Mouse (Mus musculus) spleen, adult 12 weeks (tissue): ENCODE results near the gene Klhl10.

ENCODE experiments used
- DNase-seq: peaks from one replicate; pipeline ENCODE4 v3.0.0; 2022; ENCODE audit warnings: low spot score

The Klhl10 gene

DNA sequence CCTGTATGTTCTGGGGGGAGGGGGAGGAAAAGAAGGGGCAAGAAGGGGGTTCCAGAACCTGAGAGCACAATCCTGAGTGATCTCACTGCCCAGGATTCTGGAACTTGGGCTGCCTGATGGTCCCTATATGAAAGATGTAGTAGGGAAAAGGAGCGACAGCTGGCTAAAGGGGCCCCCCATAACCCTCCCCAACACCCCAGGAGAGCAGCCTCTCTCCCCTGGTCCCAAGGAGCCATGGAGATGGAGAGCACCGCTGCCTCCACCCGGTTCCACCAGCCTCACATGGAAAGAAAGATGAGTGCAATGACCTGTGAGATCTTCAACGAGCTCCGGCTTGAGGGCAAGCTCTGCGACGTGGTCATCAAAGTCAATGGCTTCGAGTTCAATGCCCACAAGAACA is at the start of gene Klhl10, which contains the start of gene Nt5c3b:
Klhl10 (plus strand) TSS at position 121 of the 400 bp plus-strand sequence.
Nt5c3b (minus strand) TSS at position 12 of the 400 bp plus-strand sequence.
- DNase-seq = no peak

DNA sequence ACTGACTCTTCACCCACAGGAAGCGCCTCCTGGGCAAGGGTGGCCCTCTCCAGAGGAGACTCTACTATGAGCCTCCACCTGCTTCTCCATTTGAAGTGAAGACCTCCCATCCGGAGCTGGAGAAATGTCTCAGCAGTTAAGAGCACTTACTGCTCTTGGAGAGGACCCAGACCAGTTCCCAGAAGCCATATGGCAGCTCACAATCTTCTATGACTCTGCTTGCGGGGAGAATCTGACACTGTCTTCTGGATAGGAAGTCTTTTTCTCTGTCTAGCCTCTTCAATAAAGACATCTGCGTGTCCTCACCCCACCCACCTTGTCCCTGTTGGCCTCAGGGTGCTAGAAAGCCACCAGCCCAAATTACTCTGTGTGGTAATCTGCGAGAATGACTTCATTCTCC is 48.8 kb upstream of the Klhl10 start:
- no peak for DNase-seq

DNA sequence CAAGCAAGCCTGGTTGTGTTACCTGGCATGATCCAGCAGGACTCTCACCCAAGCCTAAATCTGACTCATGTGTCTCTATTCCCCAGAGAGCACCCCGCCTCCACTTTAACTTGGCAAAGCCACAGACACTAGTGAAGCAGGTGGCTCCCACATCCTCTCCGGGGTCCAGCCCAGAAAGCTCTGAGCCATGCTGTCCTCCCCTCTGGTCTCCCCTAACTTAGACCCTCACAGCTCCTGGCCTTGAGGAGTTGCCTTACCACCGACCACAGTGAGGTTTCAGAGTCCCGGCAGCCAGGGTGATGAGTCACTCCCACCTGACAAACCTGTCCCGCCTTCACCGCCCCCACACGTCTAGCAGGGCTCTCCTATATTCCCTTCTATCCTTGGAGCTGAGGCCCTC is 48.0 kb upstream of the Klhl10 start:
- no peak for DNase-seq

DNA sequence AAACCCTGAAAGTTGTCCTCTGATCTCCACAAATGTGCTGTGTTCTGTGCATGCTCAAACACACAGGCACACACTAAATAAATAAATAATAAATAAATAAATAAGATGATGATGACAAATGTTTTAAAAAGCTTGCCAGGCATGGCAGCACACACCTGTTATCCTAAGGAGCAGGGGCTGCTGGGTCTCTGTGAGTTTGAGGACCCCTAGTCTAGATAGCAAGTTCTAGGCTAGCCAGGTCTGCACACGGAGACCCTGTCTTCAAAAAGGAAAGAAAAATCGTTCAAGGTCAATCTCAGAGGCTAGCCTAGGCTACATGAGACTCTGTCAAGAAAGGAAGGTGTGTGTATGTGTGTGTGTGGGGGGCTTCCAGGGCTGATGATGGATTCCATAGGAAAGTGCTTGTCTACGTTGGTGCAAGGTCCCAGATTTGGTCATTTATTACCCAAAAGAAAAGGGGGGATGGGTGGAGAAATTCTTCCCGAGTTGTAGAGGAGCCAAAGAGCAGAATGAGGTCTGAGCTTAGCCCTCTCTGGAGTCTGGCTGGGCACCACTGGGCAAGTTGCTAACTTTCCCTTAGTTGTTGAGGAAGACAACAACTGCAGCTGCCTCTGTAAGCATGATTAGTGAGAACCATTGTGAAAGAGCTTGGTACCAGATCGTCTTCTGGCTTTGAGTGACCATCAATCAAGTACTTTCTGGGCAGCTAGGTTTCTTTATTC is 47.2 kb upstream of the Klhl10 start:
- DNase-seq = no peak

DNA sequence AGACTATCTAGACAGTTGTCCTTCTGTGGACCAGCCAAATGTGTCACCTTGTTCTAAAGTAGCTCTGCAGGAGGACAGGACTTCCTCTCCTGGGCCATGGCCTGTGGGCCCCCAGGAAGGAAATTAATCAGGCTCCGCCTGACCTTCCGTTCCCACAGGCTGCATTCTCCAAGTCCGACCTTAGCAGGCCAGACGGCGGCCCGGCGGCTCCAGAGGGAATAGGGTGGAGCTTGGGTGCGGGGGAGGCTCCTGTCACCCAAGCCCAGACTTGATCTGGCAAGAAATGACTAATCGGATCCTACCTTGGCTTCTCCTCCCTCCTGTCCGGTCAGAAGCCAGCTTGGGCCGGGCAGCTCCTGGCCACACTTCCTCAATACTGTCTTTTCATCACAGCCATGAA is 46.5 kb upstream of the Klhl10 start:
- DNase-seq = no peak

DNA sequence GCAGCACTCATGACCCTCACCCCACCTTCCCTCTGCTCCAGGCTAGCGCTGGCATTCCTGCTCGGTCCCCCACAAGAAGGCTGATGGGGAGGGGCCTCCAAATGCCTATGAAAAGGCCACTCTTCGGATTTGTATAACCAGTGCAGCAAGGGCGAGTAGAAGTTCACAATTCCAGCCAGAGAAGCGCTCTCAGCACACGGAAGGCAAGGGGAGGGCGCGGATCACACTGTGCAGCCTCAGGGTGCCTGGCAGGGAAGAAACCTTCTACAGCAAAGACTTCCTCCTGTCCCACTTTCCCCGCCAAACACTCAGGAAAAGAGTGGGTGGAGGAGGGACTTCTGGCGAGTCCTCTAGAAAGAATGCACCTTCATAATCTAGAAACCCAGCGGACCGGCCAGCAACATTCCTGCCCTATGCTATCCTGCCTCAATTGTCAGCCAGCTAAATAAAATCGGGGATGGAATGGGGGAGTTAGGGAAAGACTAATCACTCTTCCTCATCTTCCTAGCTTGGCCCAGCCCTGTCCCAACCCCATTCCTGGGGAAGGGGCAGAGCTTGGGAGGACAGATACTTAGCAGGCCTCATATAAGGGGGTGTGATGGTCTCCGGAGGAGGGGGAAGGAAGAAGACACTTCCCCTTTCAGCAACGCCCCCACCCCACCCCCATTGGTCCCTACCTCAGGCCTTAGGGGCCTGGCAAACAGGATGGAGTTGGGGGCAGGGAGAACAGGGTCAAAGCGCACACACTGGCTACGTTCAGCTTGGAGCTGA is 45.7 kb upstream of the Klhl10 start:
- DNase-seq = no peak

DNA sequence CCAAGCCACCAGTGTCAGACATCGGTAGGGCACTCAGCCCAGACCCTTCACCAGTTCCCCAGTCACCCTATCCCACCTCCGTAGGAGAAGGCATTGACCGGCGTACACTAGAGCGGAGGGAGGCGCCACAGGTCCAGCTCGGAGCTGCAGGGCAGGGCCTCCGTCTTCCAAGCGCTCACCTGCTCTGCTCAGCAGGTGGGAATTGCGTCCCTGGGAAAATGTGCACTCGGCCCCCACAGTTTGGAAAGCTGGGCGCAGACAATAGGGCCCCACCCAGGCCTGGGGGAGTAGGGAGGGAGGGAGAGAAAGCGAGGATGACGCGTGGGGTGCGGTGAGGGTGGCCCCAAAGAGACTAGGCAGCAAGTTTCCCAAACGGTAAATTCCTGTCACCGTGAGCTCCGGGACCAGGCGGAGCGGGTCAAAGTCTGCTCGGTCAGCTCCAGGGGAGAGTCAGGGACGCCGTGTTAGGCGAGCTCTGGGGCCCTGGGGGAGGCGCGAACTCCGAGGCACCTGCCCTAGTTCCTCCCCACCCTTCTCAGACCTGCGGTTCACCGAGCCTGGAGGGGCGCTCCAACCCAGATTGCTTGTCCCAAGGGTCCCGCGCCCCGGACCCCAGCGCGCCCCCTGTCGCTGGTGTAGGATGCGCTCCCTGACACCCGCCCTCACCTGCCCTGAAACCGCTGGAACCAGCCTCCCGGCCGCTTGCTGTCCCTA is 44.7 kb upstream of the Klhl10 start:
- DNase-seq = no peak

DNA sequence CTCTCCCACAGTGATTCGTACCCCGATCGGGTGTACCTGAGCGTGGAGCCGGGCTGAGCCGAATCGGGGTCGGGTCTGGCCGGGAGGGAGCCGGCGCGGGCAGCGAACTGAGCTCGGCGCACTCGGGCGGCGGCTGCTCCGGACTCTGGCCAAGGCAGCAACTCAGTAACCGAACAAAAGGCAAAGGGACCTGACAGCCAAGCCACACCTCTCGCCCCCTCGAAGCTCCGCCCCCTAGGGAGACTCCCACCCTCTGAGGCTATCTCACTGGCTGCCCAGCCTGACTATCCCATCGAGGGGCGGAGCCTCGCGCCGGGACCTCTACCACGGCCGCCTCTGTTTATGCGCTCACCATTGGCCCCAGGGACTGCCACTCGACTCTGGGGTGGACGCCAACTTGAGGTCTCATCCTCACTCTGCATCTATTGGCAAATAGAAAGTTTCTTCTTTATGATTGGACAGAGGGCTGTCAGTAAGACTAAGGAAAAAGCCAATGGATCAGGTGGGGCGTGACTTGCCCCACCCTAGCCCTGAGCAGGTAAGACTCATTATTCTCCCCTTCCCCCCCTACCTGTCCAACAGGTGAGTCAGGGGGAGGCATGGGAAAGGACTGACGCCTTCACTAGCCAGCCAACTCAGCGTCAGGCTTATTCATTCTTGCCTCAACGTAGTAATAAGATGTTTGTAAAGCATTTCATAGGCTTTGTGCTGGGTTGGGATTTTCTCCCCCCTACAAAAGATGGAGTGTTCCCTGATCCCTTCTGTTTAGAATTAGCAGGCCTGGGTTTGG is 43.9 kb upstream of the Klhl10 start, which contains the start of gene Jup:
Jup (minus strand) TSS at position 164 of the 790 bp plus-strand sequence.
- DNase-seq = peak; percentile 72

DNA sequence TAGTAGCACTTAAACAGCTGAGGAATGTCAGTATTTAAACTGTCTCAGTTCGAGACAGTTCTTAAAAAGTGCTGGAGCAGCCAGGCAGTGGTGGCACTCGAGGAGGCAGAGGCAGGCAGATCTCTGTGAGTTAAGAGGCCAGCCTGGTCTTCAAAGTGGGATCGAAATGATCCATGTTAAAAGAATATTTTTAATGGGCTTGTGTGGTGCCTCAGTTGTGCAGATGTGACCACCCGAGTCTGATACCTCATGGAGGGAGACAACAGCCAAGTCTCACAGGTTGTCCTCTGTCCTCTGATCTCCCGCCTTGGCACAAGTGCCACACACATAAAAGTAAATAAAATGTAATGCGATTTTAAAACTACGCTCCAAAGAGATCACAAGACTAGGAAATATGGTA is 43.2 kb upstream of the Klhl10 start:
- DNase-seq = no peak

DNA sequence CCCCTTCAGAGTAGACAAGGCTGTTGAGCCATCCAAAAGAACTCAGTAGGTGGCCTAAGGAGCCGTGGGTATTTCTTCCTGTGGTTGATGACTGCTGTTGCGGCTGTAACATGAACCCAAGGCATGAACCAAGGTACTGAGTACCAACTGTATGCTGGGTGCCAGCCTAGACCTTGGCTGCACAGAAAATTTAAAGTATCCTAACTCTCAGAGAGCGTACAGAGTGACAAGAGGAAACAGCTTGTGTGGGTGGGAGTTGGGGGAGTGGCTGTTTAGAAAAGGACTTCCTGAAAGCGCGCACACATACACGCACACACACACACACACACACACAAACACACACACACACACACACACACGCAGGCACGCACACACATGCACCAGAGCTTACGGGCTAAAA is 42.4 kb upstream of the Klhl10 start:
- DNase-seq = no peak

DNA sequence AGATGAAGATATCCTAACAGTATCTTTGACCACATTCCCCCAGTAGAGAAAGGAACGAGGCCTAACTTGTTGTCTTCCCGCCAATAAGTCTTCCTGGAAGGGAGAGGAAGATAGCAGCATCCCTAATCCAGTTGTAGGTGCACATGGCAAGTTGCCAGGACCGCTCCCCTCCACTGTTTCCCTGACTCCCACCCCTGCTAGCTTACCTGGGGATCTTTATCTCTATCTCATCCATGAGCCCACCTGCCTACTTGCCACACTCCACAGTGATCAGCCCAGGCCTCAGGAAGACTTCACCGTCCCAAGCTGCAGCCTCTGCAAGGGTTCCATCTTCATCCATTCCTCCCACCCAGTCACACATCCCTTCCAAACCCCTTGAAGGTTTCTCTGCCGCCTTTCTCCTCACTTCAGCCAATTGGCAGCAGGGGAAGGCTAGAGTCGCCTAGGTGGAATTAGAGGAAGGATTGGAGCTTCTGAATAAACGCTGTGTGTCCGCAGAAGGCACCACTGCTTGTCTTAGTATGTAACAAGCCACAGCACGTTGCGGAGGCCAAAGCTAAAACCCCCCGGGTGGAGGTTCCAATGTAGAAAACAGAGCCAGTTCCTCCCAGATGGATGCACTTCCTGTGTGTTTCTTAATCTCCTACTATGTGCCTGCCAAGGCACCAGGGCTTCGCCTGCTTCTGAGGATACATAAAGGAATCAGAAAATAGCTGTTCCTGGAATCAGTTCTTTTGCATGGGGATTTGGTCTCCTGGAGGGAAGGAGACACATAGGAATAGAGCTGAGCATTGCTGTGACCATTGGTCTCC is 41.8 kb upstream of the Klhl10 start:
- no peak for DNase-seq

DNA sequence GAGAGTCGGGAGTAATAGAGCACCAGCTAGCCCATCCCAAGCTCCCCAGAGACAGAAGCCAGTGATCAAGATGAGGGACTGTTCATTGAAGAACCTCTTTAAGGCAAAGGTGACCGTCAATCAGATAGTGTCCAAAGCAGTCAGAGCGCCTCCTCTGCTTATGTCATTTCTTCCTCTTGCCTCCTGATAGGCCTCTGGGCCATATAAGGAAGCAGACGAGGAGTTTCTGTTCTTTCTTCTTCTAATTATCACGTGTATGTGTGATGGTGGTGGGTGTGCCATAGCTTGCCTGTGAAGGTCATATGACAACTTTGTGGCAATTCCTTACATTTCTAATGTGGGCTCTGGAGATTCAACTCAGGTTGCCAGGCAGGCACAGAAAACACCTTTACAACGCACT is 40.9 kb upstream of the Klhl10 start:
- no peak for DNase-seq

DNA sequence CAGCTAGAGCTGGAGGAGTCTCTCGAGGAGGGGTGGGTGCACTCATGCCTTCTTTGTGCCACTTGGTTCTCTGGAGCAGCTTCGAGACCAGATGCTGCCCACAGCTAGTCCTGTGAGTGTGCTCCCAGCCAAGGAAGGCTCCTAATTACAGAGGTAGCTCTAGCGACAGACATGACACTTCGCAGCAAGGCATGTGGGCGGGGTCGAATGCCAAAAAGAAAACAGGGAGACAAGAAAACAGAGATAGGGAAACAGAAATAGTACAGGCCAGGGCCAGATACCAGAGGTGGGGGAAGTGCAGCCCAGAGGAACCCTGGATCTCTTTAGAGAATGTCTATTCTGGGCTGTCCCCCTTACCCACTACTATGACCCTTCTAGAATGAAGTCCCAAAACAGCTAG is 39.5 kb upstream of the Klhl10 start:
- DNase-seq = no peak

DNA sequence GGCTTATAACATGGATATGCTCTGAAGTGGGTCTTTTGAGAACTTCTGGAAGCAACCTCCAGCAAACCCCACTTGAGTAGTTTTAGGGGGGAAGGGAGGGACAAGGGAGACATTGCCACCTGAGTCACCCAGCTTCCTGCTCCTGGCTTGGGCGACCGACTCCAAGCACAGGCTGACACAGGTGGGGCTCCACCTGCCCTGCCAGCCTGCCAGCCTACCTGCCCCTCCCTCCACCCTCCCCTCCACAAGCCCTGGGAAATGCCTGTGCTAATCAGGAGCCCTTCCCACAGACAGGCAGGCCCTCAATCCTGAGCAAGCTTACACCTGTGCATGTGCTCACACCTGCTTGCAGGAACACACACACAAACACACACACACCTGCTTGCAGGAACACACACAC is 39.0 kb upstream of the Klhl10 start:
- no peak for DNase-seq

DNA sequence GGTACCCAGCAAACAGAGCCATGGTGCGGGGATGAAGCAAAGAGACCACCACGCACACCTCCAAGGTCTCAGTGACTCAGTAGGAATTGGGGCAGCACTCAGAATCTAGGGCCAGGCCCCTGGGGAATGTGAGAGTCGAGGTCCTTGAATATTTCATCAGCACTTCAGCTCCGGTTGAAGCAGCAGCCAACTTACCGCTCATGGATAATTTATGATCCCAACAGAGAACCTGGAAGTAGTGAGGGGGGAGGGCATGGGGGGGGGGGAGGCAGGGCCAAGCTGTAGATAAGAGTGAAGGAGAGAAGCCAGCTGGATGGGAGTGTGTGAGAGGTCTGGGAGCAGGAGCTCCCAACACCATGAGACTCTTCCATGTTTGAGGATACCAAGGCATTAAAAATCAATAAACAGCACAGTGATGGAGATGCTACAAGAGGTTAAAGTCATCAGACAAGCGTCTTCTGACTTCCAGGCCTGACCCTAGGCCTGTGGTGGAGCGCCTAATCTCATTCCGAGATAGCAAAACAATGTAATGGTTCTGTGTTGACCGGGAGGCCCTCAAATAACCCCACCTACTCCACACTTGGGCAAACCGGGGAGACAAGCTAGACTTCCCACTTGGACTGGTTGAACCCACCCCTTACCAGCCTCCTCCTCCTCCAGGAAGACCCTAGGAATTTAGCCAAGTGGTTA is 38.1 kb upstream of the Klhl10 start:
- DNase-seq = no peak

DNA sequence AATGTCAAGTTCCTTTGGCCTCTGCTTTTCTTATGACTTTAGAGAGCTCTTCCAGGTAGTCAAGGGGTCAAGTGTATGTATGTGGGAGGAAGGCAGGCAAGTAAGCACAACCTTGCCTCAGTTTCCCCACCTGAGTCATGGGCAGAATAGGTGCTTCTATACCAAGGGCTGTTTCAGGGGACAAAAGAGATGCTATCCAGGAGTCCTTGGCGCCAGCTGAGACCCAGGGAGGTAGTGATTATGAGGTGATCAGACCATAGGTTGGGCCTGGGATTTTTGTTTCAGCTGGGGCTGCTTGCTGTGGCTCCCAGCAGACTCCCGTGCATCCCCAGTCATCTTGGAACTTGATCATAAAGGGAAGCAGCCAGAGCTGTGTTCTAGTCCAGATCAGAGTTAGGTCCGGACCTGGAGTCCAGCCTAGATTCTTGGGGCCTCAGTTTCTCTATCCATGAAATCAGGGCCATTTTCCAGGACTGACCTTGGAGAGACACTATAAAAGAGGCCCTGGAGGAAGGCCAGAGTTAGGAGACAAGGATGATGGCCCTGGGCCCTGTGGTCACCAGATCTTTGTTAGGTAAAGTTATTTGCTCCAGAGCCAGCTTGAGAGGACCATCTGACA is 37.2 kb upstream of the Klhl10 start:
- no peak for DNase-seq

DNA sequence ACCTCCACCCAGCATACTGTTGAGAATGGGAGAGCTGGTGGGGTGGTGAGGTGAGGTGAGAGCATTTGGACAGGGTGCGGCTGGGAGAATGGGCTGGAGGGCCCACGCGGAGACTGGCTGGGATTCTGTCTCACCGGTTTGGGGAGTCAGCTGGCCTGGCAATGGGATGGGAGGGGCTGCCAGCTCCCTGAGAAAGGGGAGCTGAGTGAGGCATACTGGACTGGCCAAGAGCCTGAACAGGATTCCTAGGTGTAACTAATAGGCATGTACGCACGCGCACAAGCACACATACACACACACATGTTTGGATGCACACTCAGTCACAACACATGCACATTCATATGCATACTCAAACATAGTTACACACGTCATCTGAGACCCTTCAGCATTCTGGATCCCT is 35.4 kb upstream of the Klhl10 start:
- DNase-seq = no peak

DNA sequence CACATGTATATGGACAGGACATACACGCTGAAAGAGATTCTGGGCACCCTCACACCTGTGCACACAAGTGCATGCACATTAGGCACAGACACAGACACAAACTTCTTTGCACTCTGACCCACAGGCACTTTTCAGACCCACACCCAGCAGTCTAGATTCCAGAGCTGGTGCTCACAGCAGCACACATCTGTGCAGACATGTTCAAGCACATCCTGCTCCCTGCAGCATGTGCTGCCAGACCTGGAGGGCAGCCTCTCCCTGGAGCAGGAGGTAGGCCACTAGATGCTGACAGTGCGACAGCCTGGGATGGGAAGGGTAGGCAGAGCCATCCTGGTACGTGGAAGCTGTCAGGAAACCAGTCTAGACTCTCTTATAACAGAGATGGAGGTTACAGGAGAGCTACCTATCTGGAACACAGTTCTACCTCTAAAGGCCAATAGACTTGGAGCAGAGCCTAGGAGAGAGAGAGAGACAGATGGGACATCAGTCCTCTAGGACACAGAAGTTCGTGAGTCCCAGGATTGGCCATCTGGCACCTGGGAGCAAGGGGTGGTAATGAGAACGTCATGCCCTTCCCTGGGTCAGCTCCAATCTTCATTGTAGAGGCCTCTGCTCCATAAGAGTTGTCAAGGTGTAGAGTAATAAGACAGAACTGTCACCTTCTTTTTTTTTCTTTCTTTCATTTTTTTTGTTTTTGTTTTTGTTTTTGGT is 34.6 kb upstream of the Klhl10 start:
- DNase-seq = no peak

DNA sequence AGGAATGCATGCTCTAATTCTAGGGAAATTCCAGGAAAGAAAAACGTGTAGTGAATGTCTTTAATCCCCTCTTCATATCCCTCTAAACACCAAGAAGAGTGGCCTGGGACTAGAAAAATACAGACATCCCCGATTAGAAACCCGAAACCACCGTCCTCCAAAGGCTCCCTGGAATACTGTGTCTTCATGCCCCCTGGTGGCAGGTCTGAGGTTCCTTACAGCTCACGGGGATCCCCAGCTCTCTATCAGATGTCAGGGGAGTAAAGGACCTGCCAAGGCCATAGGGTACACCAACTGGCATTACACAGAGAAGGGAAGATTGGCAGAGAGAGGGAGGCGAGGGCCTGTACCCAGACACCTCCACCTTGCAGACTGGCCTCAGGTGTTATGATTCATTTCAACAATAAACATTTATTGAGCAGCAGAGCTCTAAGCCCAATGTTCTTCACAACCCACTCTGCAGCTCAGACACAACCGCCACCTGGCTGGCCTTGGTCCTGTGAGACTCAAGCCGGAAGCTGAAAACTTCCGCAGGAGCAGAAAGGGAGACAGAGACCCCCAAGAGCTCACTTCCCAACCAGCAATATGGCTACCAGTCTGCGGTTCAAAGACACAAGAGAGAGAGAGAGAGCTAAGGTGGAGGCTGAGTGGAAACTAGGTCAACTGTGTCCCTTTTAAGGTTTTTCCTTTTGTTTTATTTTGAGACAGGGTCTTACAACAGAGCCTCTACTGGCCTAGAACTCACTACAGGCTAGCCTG is 33.5 kb upstream of the Klhl10 start:
- DNase-seq = no peak
